Mouse (Mus musculus) adrenal gland, postnatal 25 days (tissue): ENCODE data around the gene Nek10. TPM values are rescaled to one million over a fixed set of nuclear protein-coding genes. Genes with fewer than 3 reads are reported as not detected.
"Not testable (repeated sequence)": the region's sequence is repeated elsewhere in the genome, so short reads cannot be mapped to it uniquely, and the experiment has no call there.

Experiments used
- DNase-seq: peaks from one replicate; pipeline ENCODE4 v3.0.0; 2021; ENCODE audit warnings: mixed read lengths
- total RNA-seq: library from RNA; stranded (reverse); gene quantifications from 2 replicates; pipeline ENCODE4 v1.2.3, GENCODE M21; 2021

The Nek10 gene
- total RNA-seq, 1 experiment from 2014 or later: 0.12 TPM

- no peak for DNase-seq
Observed at GRCm38 (mm10) chr14:14870463-14870862, 67.2 kb downstream of the Nek10 start.

DNA sequence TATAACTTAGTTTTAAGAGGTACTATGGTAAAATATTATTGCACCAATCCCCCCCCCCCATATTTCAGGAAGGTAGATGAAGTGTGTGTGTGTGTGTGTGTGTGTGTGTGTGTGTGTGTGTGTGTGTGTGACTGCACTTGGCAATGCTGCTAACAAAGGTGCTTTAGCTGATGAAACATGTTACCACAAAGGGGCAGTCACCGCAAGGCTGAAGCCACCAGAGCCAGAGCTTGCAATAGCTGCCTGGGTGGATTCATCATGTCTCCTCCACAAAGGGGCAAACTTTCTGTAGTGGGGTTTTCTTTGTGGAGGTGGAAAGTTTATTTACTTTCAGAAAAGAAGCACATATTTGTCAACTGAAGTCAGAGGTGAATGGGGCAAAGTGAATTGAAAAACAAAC is 67.9 kb downstream of the Nek10 start:
- DNase-seq: no peak

DNA sequence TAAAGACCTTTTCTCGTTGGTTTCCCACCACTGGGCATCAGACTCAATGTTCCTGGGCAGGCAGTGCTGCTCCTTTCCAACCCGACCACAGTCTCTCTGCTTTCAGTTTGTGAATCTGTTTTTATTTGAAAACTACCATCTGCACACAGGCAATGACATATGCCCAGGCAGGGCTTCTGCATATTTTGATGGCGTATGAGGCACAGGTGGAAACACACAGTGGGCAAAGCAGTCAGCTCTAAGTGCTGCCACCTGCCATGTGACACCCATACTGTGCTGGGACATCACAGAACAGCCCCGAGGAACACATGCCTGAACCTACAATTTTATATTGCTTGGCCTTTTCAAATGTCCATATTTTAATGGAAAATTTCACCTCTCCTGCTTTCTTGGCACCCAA is 68.5 kb downstream of the Nek10 start:
- DNase-seq: no peak

GRCm38 (mm10) chr14:14893932-14894652 is 90.9 kb downstream of the Nek10 start:
- peak; percentile 38 for DNase-seq

GRCm38 (mm10) chr14:14894776-14895175 is 91.6 kb downstream of the Nek10 start:
- DNase-seq: no peak

DNA sequence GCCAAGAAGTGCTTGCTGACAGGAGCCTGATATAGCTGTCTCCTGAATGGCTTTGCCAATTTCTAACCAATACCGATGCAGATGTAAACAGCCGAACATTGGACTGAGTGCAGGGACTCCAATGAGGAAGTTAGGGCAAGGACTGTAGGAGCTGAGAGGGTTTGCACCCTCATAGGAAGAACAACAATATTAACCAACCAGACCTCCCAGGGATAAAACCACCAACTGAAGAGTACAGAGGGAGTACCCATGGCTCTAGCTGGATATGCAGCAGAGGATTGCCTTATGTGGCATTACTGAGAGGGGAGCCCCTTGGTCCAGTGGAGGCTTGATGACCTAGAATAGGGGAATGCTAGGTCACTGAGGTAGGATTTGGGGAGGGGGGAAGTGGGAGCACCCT is 92.1 kb downstream of the Nek10 start:
- no peak for DNase-seq

GRCm38 (mm10) chr14:14896399-14897136 is 93.4 kb downstream of the Nek10 start:
- no peak for DNase-seq

GRCm38 (mm10) chr14:14904750-14905529 is 101.7 kb downstream of the Nek10 start:
- peak; percentile 58 for DNase-seq

- no peak for DNase-seq
Observed at GRCm38 (mm10) chr14:14905530-14905852, 102.3 kb downstream of the Nek10 start.

DNA sequence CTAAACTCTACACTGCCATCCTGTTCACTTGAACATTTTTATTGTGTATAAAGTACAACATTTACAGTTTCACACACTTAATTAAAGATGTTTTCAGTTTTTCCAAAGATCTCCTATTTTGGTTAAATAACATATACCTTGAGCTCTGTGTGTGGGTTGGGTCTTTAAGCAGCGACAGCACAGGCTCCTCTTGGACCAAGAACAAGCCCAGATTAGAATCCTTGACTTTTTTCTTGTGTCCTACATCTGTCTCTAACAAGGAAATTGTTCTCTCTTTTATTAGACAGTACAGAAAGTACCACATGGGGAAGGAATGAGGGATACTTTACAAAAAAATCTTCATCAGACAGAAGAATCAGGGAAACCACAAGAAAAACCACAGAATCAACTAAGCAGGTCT is 122.4 kb downstream of the Nek10 start:
- DNase-seq: no peak

DNA sequence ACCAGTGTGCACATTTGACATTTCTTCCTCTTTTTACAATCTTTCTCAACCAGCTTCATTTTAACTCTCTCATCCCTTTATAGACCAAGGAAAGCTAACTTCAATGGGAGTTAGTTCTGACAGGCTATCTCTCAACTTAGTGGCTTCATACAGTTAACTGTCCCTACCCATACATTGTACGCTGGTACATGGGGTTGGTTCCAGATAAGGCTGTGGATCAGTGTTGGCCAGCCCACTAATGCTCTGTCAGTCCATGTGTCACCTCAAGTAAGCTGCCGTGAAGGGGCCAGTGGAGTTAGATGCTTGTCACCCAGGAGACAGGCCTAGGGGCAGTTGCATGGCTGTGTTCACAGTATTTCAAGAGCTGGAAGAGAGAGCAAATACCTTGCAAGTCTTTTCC is 124.3 kb downstream of the Nek10 start:
- no peak for DNase-seq

DNA sequence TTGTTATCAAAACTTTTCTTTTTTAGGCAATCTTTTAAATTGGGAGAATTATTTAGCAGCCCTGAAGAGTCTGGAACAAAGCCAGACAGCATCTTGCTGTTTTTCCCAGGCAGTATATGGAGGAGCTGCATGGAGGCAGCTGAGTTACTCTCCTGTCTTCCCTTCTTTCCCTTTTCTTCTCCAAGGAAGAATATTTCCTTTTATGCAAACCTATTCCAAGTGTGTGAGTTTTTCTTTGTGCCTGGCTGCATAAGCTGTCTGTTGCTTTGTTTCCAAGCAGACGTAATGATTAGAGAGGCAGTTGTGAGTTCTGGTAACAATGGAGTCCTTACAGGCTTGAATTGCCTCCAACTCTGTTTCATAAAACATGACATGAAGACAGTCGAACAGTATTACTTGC is 131.8 kb downstream of the Nek10 start:
- no peak for DNase-seq

- no peak for DNase-seq
Observed at GRCm38 (mm10) chr14:14945930-14946329, 142.7 kb downstream of the Nek10 start.

GRCm38 (mm10) chr14:14949023-14949422 is 145.8 kb downstream of the Nek10 start:
- no peak for DNase-seq

DNA sequence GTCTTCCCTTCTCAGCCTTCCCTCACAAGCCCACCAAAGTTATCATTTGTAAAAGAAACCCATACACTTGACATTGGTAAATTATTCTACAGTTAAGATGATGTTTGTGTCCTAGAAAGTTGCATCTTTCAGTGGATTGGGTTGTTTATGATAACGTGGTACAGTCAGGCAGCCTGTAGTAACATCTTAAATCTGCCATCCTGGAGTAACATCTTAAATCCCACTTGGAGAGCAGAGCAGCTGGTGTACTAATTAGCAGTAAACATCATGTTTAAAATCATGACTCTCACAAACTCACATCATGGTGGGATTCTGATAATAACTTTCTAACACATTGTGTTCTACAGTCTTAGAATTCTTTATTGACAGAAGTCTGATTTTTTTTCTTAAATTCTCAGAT is 148.6 kb downstream of the Nek10 start:
- DNase-seq: no peak

DNA sequence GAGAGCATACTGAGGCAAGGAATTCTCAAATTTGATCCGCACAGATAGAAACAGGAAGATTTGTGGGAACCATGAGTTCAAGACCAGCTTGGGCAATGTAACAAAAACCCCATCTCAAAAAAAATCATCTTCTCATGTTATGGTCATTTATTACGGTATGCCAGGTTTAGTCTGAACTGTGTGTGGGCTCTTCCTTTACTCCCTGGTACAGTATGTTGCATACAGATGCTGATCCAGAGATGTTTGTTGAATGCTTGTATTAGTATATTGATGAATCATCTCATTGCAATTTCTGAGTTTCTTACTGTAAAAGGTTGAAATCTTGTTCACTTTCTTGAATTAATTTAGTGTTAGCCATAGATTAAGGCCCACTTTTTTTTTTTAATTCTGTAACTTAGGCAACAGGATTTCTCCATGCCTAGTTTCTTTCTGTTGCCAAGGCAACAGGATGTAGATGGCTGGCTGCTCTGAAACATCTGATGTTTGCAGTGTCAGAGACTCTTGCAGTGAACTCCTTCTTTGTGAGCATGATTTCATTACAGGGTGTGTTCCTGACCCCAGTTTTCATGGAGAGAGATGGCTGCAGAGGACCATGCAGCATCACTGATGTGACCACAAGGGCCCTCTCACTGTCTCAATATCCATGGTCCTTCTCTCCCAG is 156.7 kb downstream of the Nek10 start:
- no peak for DNase-seq

DNA sequence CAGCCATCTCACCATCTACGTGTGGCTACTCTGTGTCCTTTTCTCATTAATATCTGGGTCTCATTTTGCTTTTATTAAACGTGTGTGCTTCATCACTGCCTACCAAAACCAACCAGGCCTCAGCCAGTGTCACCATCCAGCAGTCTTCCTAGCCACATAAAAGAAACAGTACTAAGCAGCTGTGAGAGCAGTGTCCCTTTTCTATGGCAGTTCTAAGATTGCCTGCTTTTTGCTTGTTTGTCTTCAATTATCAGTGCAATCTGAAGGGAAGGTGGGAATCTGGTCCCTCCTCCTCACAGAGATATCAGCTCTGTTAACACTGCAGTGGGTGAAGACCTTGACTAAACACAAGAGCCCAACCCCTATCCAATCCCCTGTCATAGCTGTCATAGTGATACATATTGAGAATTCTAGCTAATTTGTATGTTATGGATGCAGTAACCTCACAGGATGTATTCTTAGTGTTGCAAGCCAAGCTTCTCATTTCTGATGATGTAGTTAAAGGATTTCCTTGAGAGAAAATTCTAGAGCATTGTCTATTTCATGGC is 157.3 kb downstream of the Nek10 start:
- DNase-seq: no peak

- no peak for DNase-seq
Observed at GRCm38 (mm10) chr14:14970633-14971032, 167.4 kb downstream of the Nek10 start.

- no peak for DNase-seq
Observed at GRCm38 (mm10) chr14:14971056-14971455, 167.8 kb downstream of the Nek10 start.

DNA sequence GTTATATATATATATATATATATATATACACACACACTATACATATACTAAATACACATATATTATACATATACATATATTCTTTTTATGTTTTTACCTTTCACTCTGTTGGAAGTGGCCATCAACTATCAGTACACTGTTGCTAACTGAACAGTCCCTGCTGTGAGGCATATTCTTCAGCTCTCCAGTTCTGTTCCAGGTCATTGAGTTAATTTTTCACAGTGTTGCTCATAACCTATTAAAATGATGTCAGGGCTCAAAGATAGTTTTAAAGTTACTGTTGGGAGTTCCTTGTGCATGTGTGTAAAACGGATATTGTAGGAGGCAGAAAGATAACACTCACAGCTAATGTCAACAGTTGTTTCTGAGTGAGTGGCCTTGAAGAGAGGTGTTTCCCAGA is 170.9 kb downstream of the Nek10 start:
- DNase-seq: no peak

DNA sequence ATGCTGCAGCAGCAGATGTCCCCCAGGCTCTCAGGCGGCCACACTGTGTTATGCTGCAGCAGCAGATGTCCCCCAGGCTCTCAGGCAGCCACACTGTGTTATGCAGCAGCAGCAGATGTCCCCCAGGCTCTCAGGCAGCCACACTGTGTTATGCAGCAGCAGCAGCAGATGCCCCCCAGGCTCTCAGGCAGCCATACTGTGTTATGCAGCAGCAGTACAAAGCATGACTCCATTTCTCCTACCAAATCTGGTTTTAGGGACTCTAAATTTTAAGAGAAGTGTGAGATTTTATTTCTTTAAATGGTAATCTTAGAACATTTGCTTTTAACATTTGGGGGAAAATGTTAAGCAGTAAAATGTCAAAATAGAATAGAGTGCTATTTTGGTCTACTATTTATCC is 180.9 kb downstream of the Nek10 start:
- DNase-seq: not testable (repeated sequence)
